Mouse (Mus musculus) liver, embryonic 18 days (tissue): ENCODE data around the gene Ankrd31. TPM values are rescaled to one million over a fixed set of nuclear protein-coding genes. Genes with fewer than 3 reads are reported as not detected.

Source experiments
- polyA plus RNA-seq: library from polyadenylated mRNA; depleted of rRNA; stranded (reverse); fragments of >200 nt; gene quantifications from 2 replicates; pipeline ENCODE4 v1.2.3, GENCODE M21; 2012; rRNA removed

The Ankrd31 gene
- 0.01 TPM in 2 replicates for polyA plus RNA-seq

DNA sequence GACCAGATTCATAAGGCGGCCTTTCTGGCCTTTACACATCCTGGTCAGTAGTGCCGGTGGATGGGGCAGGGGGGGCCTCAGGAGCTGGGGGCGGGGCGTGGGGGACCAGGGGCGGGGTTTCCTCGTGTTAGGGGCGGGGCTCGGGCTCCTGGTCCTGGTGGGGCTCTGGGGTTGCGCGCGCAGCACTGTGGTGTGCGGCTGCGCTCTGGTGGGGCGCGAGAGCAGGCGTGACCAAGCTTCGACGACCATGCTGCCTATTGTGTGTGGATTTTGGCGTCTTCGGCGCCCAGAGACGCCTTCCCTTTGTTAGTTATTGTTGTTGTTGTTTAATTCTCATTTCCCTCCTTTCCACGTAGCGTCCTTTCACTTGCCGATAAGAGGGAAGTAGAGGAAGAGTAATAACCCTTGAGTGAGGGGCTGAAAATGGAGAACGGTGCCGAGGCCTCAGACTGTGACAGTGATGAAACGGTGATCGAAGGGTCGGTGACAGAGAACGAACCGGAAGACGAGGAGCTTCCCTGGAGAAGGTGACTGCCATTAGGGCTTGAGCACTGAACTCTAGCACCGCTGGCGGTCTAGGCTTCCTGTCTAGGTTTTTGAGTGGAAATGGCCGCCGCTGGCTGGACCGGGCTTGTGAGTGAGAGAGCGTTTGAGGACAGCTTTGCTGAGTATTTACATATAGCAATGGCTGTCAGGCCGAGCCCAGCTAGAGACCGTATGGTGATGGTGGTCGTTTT is at the start of gene Ankrd31:
Gene Ankrd31 (plus strand): TSS at position 164 of the 737 bp plus-strand sequence.

DNA sequence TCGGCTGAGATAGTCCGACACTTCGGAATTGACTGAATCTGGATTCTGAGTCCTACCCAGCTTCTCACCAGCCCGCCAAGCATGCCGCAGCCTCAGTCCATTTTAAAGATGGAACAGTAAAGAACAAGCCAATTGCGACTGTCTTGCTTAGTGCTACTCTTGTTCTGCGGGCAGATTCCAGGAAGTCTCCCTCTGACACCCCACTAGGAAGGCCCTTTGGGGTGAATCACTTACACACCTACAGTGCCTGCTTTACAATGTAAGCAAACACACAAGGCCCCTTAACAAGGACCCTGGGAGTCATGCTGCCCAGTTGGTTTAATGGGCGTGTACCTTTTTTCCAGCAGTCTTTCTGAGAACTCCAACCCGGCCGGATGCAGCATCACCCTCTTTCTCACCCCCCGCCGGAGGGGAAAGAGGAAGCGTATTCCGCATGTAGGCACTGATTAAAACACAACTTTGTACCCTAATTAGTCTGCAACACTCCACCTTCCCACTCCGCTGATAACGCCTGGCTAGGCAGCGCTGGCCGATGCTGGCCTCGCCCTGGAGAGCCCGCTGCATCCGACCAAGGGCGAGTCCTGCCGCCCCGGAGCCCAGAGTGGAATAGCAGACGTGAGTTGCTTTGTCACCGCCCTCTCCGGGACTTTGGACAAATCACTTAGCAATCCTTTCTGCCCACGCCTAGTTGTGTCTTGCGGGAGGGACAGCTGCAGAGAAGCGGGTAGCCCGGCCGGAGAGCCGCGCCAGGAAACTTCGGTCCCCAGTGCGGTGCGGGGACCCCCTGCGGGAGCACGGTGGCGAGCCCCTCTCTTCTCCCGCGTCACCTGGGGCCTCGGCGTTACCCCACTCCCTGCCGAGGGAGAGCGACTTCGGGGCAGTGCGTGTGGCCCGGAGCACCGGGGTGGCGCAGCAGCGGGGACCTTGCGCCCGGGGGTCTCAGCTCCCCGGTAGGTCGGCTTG is 176.2 kb downstream of the Ankrd31 start, which contains the start of gene Gcnt4:
Gene Gcnt4 (plus strand): TSS at position 691 of the 963 bp plus-strand sequence.

Other genes with a start within 250 kb of the Ankrd31 start
- 2.0 and 2.4 TPM in 2 replicates for gene Polk, start 205.7 kb upstream of the Ankrd31 start, polyA plus RNA-seq
- 6.6 and 7.8 TPM in 2 replicates for gene Col4a3bp, start 205.7 kb upstream of the Ankrd31 start, polyA plus RNA-seq
- 52.0 and 71.7 TPM in 2 replicates for gene Hmgcr, start 77.3 kb upstream of the Ankrd31 start, polyA plus RNA-seq
- gene Gcnt4, start 176.4 kb downstream of the Ankrd31 start, polyA plus RNA-seq: 0.94 and 1.4 TPM in 2 replicates